Mouse (Mus musculus) heart, embryonic 15.5 days (tissue): ENCODE measurements at regions not wholly inside any gene's neighbourhood (a gene's known extent, or its start where the extent isn't known, plus 50 kb on each side); places are given as distances from the start of the nearest gene placed in this dataset.

Experiments used
- ATAC-seq: fragments of 200-750 bp; cut with Nextera tagmentation; replicated peaks from 2 replicates; pipeline ENCODE4 v1.8.0; 2017; ENCODE audit warnings: low read depth, moderate TSS enrichment; ENCODE audit not compliant: insufficient number of reproducible peaks, insufficient read depth, low FRiP score
- H3K27ac ChIP-seq: fragments of 300-500 bp; sonication (generic); 2 replicates; pipeline ENCODE4 v1.5.1; 2015; ENCODE audit warnings: mild to moderate bottlenecking, inconsistent platforms
- H3K27me3 ChIP-seq: fragments of 300-500 bp; sonication (generic); 2 replicates; pipeline ENCODE4 v1.6.1; 2015; ENCODE audit warnings: inconsistent platforms
- H3K36me3 ChIP-seq: fragments of 300-500 bp; sonication (generic); 2 replicates; pipeline ENCODE4 v1.6.1; 2015; ENCODE audit warnings: mild to moderate bottlenecking, inconsistent platforms
- H3K4me1 ChIP-seq: fragments of 300-500 bp; sonication (generic); replicated peaks from 2 replicates; pipeline ENCODE4 v1.6.1; 2015; ENCODE audit warnings: inconsistent platforms
- H3K4me2 ChIP-seq: fragments of 300-500 bp; sonication (generic); 2 replicates; pipeline ENCODE4 v1.6.1; 2015; ENCODE audit warnings: inconsistent platforms, mild to moderate bottlenecking, moderate library complexity
- H3K4me3 ChIP-seq: fragments of 300-500 bp; sonication (generic); 2 replicates; pipeline ENCODE4 v1.5.1; 2015; ENCODE audit warnings: mild to moderate bottlenecking, inconsistent platforms
- H3K9ac ChIP-seq: fragments of 300-500 bp; sonication (generic); 2 replicates; pipeline ENCODE4 v1.6.1; 2015; ENCODE audit warnings: mild to moderate bottlenecking, inconsistent platforms
- H3K9me3 ChIP-seq: fragments of 300-500 bp; sonication (generic); replicated peaks from 2 replicates; pipeline ENCODE4 v1.6.1; 2016; ENCODE audit warnings: inconsistent platforms
- WGBS: fragments of 180-500 bp; shearing (Covaris S2); methylation state at CpG from one replicate; pipeline ENCODE4 v1.1.7; 2015; ENCODE audit warnings: mixed read lengths; 5-methylcytosine and 5-hydroxymethylcytosine counted together

GRCm38 (mm10) chr6:31109604-31110003 lies 150.7 kb upstream of the Klf14 start:
- Histone ChIP-seq H3K9ac (no peak overlapping the region), H3K27me3 (no peaks in the 10 kb centered on the region), H3K4me2 (no peak overlapping the region), H3K27ac (no peak overlapping the region), H3K9me3 (no peaks in the 10 kb centered on the region), H3K4me3 (no peak overlapping the region), H3K4me1 (peaks cover 31% of the 10 kb centered on the region), H3K36me3 (no peaks in the 10 kb centered on the region)
- WGBS, result 69% methylated on average over 4 of the region's 4 CpGs
- no peak for ATAC-seq

GRCm38 (mm10) chr6:31112293-31113077 lies 153.6 kb upstream of the Klf14 start:
- H3K4me1 ChIP-seq, result peaks cover 45% of the 10 kb centered on the region
- H3K27ac ChIP-seq, result peak overlapping the region; percentile 22; the same call in 1 of the 2 replicates
- no peaks in the 10 kb centered on the region for H3K9me3 ChIP-seq
- H3K27me3 ChIP-seq, result no peaks in the 10 kb centered on the region
- H3K9ac ChIP-seq, result no peak overlapping the region
- no peak overlapping the region for H3K4me3 ChIP-seq
- WGBS, result 67% methylated on average over 13 of the region's 13 CpGs
- H3K4me2 ChIP-seq, result 0 out of 2 replicates have a peak overlapping the region, but pooled peaks have one; percentile 6
- ATAC-seq, result no peak
- no peaks in the 10 kb centered on the region for H3K36me3 ChIP-seq

GRCm38 (mm10) chr6:31113558-31114326 lies 154.9 kb upstream of the Klf14 start:
- Histone ChIP-seq H3K4me1 (peaks cover 38% of the 10 kb centered on the region), H3K9me3 (no peaks in the 10 kb centered on the region), H3K4me2 (peak overlapping the region; percentile 34; the same call in 1 of the 2 replicates), H3K36me3 (no peaks in the 10 kb centered on the region), H3K4me3 (no peak overlapping the region), H3K9ac (no peak overlapping the region), H3K27ac (peak overlapping the region; percentile 68), H3K27me3 (no peaks in the 10 kb centered on the region)
- WGBS, result 76% methylated on average over 21 of the region's 21 CpGs
- ATAC-seq, result no peak

GRCm38 (mm10) chr6:31114336-31115335 lies 155.8 kb upstream of the Klf14 start:
- Histone ChIP-seq H3K4me1 (peaks cover 38% of the 10 kb centered on the region), H3K27ac (peak overlapping the region; percentile 68), H3K9ac (no peak overlapping the region), H3K4me2 (peak overlapping the region; percentile 34), H3K36me3 (no peaks in the 10 kb centered on the region), H3K9me3 (no peaks in the 10 kb centered on the region), H3K27me3 (no peaks in the 10 kb centered on the region), H3K4me3 (no peak overlapping the region)
- 41% methylated on average over 19 of the region's 19 CpGs for WGBS
- no peak for ATAC-seq

DNA sequence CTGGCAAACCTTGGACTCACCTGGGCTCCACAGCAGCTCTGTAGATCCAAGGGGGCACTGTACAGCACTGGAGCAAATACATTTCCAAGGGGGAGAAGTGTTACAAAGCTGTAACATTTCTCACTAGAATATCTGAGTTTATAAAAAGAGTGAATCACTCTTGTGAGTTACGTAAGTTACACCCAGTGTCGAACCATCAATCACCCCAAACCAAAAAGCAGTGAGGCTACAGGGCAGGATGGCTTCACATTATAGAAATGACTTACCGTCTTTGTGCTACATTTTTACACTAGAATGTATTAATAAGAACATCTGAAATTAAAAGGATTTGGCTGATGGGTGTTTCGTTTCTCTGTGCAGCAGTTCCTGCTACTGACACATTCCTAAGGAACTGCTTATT lies 156.7 kb upstream of the Klf14 start:
- no peaks in the 10 kb centered on the region for H3K36me3 ChIP-seq
- ATAC-seq, result no peak
- no peaks in the 10 kb centered on the region for H3K9me3 ChIP-seq
- no peaks in the 10 kb centered on the region for H3K27me3 ChIP-seq
- WGBS, result 74% methylated on average over 4 of the region's 4 CpGs
- peak overlapping the region; percentile 34; the same call in 1 of the 2 replicates for H3K4me2 ChIP-seq
- H3K27ac ChIP-seq, result peak overlapping the region; percentile 68; the same call in 1 of the 2 replicates
- H3K4me1 ChIP-seq, result peaks cover 38% of the 10 kb centered on the region
- no peak overlapping the region for H3K9ac ChIP-seq
- no peak overlapping the region for H3K4me3 ChIP-seq

DNA sequence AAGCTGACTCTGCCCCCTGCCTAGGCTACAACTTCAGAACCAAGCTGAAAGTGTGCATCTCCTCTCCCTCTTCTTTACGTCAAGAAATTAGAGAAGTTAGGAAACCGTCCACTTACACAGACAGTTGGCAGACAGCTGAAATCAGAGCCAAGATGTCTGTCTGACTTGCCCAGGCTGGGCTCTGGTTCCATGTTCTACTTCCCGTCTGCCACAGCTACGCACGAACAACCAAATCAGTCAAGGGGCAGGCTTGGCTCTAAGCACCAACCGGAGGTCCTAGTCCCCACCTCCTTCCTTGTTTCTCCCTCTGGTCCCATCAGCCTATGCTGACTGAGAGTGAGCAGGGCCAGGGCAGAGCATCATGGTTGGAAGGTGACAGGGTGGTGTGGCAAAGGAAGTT lies 157.5 kb upstream of the Klf14 start:
- Histone ChIP-seq H3K4me2 (0 out of 2 replicates have a peak overlapping the region, but pooled peaks have one; percentile 7), H3K27ac (no peak overlapping the region)
- 52% methylated on average over 6 of the region's 6 CpGs for WGBS

GRCm38 (mm10) chr6:31117666-31118065 lies 158.8 kb upstream of the Klf14 start:
- Histone ChIP-seq H3K27me3 (no peaks in the 10 kb centered on the region), H3K4me1 (peaks cover 34% of the 10 kb centered on the region), H3K9me3 (no peaks in the 10 kb centered on the region), H3K27ac (no peak overlapping the region), H3K9ac (no peak overlapping the region), H3K4me2 (no peak overlapping the region), H3K4me3 (no peak overlapping the region), H3K36me3 (no peaks in the 10 kb centered on the region)
- 87% methylated on average over 12 of the region's 12 CpGs for WGBS
- no peak for ATAC-seq

More for the DNA sequence above, 157.5 kb upstream of the Klf14 start:
- H3K9me3 ChIP-seq, result no peaks in the 10 kb centered on the region
- H3K9ac ChIP-seq, result no peak overlapping the region
- ATAC-seq, result no peak
- H3K36me3 ChIP-seq, result no peaks in the 10 kb centered on the region
- H3K27me3 ChIP-seq, result no peaks in the 10 kb centered on the region
- H3K4me1 ChIP-seq, result peaks cover 38% of the 10 kb centered on the region
- H3K4me3 ChIP-seq, result no peak overlapping the region

GRCm38 (mm10) chr6:31121008-31121407 lies 162.1 kb upstream of the Klf14 start:
- WGBS, result 32% methylated on average over 8 of the region's 8 CpGs
- Histone ChIP-seq H3K4me2 (0 out of 2 replicates have a peak overlapping the region, but pooled peaks have one; percentile 11), H3K4me3 (no peak overlapping the region), H3K4me1 (peaks cover 7% of the 10 kb centered on the region), H3K9me3 (no peaks in the 10 kb centered on the region), H3K9ac (no peak overlapping the region), H3K36me3 (no peaks in the 10 kb centered on the region), H3K27ac (peak overlapping the region; percentile 11), H3K27me3 (no peaks in the 10 kb centered on the region)
- ATAC-seq, result no peak

DNA sequence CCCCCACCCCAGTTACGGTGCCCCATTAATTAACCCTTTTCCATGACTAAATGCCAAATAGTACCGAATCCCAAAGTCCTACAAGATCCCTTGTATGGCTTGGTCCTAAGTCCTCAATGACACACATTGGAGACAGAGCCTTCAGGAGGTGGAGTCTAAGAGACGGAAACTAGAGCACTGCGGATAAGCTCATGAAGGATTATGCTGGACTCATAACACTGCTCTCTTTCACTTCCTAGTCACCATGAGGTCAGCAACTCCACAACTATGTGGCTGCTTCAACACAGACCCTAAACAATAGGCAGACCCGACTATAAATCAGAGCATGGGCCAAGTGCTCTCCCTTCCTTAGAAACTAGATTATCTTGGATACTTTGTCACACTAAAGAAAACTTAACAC lies 164.0 kb upstream of the Klf14 start:
- WGBS, result 73% methylated on average over 5 of the region's 5 CpGs
- Histone ChIP-seq H3K4me1 (no peaks in the 10 kb centered on the region; the same call in 1 of the 2 replicates), H3K9me3 (no peaks in the 10 kb centered on the region), H3K27ac (no peak overlapping the region), H3K36me3 (no peaks in the 10 kb centered on the region), H3K27me3 (no peaks in the 10 kb centered on the region), H3K4me2 (no peak overlapping the region), H3K4me3 (no peak overlapping the region), H3K9ac (no peak overlapping the region)
- ATAC-seq, result no peak

GRCm38 (mm10) chr6:31123342-31123990 lies 164.6 kb upstream of the Klf14 start:
- no peak overlapping the region for H3K9ac ChIP-seq
- WGBS, result 71% methylated on average over 4 of the region's 4 CpGs
- no peaks in the 10 kb centered on the region for H3K36me3 ChIP-seq

More at GRCm38 (mm10) chr6:31123342-31123990, 164.6 kb upstream of the Klf14 start:
- Histone ChIP-seq H3K9me3 (no peaks in the 10 kb centered on the region), H3K4me1 (no peaks in the 10 kb centered on the region; the same call in 1 of the 2 replicates), H3K27ac (no peak overlapping the region), H3K4me3 (no peak overlapping the region), H3K27me3 (no peaks in the 10 kb centered on the region), H3K4me2 (no peak overlapping the region)
- ATAC-seq, result no peak
